Mouse (Mus musculus): Measurements from ENCODE around the gene Ankrd63. TPM values are rescaled to one million over a fixed set of nuclear protein-coding genes. Genes with fewer than 3 reads are reported as not detected.

Ankrd63 gene
- polyA plus RNA-seq, 1 experiment from 2014 or later: not detected

- Histone ChIP-seq H3K27ac (no peak overlapping the region), H3K9me3 (no peaks in the 10 kb centered on the region), H3K4me3 (no peak overlapping the region), H3K36me3 (no peaks in the 10 kb centered on the region), H3K27me3 (replicated peaks) (peaks cover 78% of the 10 kb centered on the region), H3K4me2 (replicated peaks) (no peak overlapping the region), H3K4me1 (peaks cover 18% of the 10 kb centered on the region), H3K9ac (no peak overlapping the region)
- WGBS: 43% methylated on average over 7 of the region's 7 CpGs
- ATAC-seq (ENCODE audit: low FRiP score, low read depth): no peak
Observed at GRCm38 (mm10) chr2:118697955-118698354, 5.8 kb downstream of the Ankrd63 start.

- Histone ChIP-seq H3K9me3 (no peaks in the 10 kb centered on the region), H3K27me3 (replicated peaks) (peaks cover 72% of the 10 kb centered on the region), H3K4me1 (peaks cover 12% of the 10 kb centered on the region), H3K27ac (no peak overlapping the region), H3K4me2 (replicated peaks) (no peak overlapping the region), H3K36me3 (no peaks in the 10 kb centered on the region), H3K9ac (no peak overlapping the region), H3K4me3 (no peak overlapping the region)
- ATAC-seq (ENCODE audit: low FRiP score, low read depth): no peak
- WGBS: 56% methylated on average over 5 of the region's 5 CpGs
Observed at GRCm38 (mm10) chr2:118697311-118697877, 6.4 kb downstream of the Ankrd63 start.

GRCm38 (mm10) chr2:118696451-118697308 lies 7.1 kb downstream of the Ankrd63 start:
- Histone ChIP-seq H3K9ac (no peak overlapping the region), H3K27ac (no peak overlapping the region), H3K27me3 (replicated peaks) (peaks cover 65% of the 10 kb centered on the region), H3K4me3 (no peak overlapping the region), H3K4me2 (replicated peaks) (no peak overlapping the region), H3K9me3 (no peaks in the 10 kb centered on the region), H3K4me1 (peaks cover 11% of the 10 kb centered on the region), H3K36me3 (no peaks in the 10 kb centered on the region)
- WGBS: 47% methylated on average over 21 of the region's 21 CpGs
- no peak for ATAC-seq (ENCODE audit: low FRiP score, low read depth)

GRCm38 (mm10) chr2:118695677-118696232 lies 8.0 kb downstream of the Ankrd63 start:
- WGBS: 26% methylated on average over 11 of the region's 11 CpGs
- Histone ChIP-seq H3K4me1 (peaks cover 7% of the 10 kb centered on the region), H3K27me3 (replicated peaks) (peaks cover 56% of the 10 kb centered on the region), H3K27ac (no peak overlapping the region), H3K4me3 (no peak overlapping the region), H3K9me3 (no peaks in the 10 kb centered on the region), H3K9ac (no peak overlapping the region), H3K4me2 (replicated peaks) (0 out of 2 replicates have a peak overlapping the region, but pooled peaks have one; percentile 10), H3K36me3 (no peaks in the 10 kb centered on the region)
- peak; percentile 16; the same call in 1 of the 2 replicates for ATAC-seq (ENCODE audit: low FRiP score, low read depth)

GRCm38 (mm10) chr2:118693370-118693966 lies 10.3 kb downstream of the Ankrd63 start:
- H3K4me1 ChIP-seq: 0 out of 2 replicates have a peak, but pooled peaks cover 3% of the 10 kb centered on the region
- no peak overlapping the region for H3K27ac ChIP-seq
- peaks cover 43% of the 10 kb centered on the region for H3K27me3 ChIP-seq (replicated peaks)
- H3K4me2 ChIP-seq (replicated peaks): no peak overlapping the region
- no peaks in the 10 kb centered on the region for H3K36me3 ChIP-seq
- no peak overlapping the region for H3K4me3 ChIP-seq
- H3K9me3 ChIP-seq: no peaks in the 10 kb centered on the region
- no peak; the same call in 1 of the 2 replicates for ATAC-seq (ENCODE audit: low FRiP score, low read depth)
- no peak overlapping the region for H3K9ac ChIP-seq
- WGBS: 84% methylated on average over 19 of the region's 19 CpGs

- Histone ChIP-seq H3K27ac (no peak overlapping the region), H3K4me2 (replicated peaks) (no peak overlapping the region), H3K27me3 (replicated peaks) (peaks cover 15% of the 10 kb centered on the region), H3K4me1 (no peaks in the 10 kb centered on the region), H3K9ac (no peak overlapping the region), H3K4me3 (no peak overlapping the region), H3K36me3 (no peaks in the 10 kb centered on the region), H3K9me3 (no peaks in the 10 kb centered on the region)
- WGBS: 81% methylated on average over 10 of the region's 10 CpGs
- no peak for ATAC-seq (ENCODE audit: low FRiP score, low read depth)
Observed at GRCm38 (mm10) chr2:118689875-118690274, 13.9 kb downstream of the Ankrd63 start.

- no peak for ATAC-seq (ENCODE audit: low FRiP score, low read depth)
Observed at GRCm38 (mm10) chr2:118687791-118688190, 16.0 kb downstream of the Ankrd63 start.

GRCm38 (mm10) chr2:118686693-118687092 lies 17.1 kb downstream of the Ankrd63 start:
- H3K27me3 ChIP-seq (replicated peaks): peaks cover 5% of the 10 kb centered on the region; the same call in 1 of the 2 replicates
- ATAC-seq (ENCODE audit: low FRiP score, low read depth): no peak
- H3K4me1 ChIP-seq: no peaks in the 10 kb centered on the region
- H3K4me3 ChIP-seq: no peak overlapping the region
- no peaks in the 10 kb centered on the region for H3K36me3 ChIP-seq
- H3K27ac ChIP-seq: no peak overlapping the region
- H3K9ac ChIP-seq: no peak overlapping the region
- WGBS: 79% methylated on average over 8 of the region's 8 CpGs
- no peak overlapping the region for H3K4me2 ChIP-seq (replicated peaks)
- H3K9me3 ChIP-seq: no peaks in the 10 kb centered on the region

More at GRCm38 (mm10) chr2:118687791-118688190, 16.0 kb downstream of the Ankrd63 start:
- H3K4me1 ChIP-seq: no peaks in the 10 kb centered on the region
- 95% methylated on average over 3 of the region's 3 CpGs for WGBS
- H3K4me2 ChIP-seq (replicated peaks): no peak overlapping the region
- H3K27me3 ChIP-seq (replicated peaks): peaks cover 5% of the 10 kb centered on the region; the same call in 1 of the 2 replicates
- no peak overlapping the region for H3K9ac ChIP-seq
- H3K36me3 ChIP-seq: no peaks in the 10 kb centered on the region
- no peak overlapping the region for H3K4me3 ChIP-seq
- H3K27ac ChIP-seq: no peak overlapping the region
- H3K9me3 ChIP-seq: no peaks in the 10 kb centered on the region

- no peak for ATAC-seq (ENCODE audit: low FRiP score, low read depth)
- no peaks in the 10 kb centered on the region for H3K36me3 ChIP-seq
- WGBS: 86% methylated on average over 4 of the region's 4 CpGs
- H3K27me3 ChIP-seq (replicated peaks): peaks cover 5% of the 10 kb centered on the region; the same call in 1 of the 2 replicates
- H3K4me2 ChIP-seq (replicated peaks): no peak overlapping the region
- H3K9ac ChIP-seq: no peak overlapping the region
- H3K4me1 ChIP-seq: no peaks in the 10 kb centered on the region
- no peaks in the 10 kb centered on the region for H3K9me3 ChIP-seq
- H3K27ac ChIP-seq: no peak overlapping the region
- H3K4me3 ChIP-seq: no peak overlapping the region
Observed at GRCm38 (mm10) chr2:118685088-118685487, 18.7 kb downstream of the Ankrd63 start.

- Histone ChIP-seq H3K4me3 (no peak overlapping the region), H3K4me1 (peaks cover 1% of the 10 kb centered on the region; the same call in 1 of the 2 replicates), H3K27me3 (replicated peaks) (peaks cover 24% of the 10 kb centered on the region), H3K36me3 (no peaks in the 10 kb centered on the region), H3K9ac (no peak overlapping the region), H3K27ac (no peak overlapping the region), H3K4me2 (replicated peaks) (no peak overlapping the region), H3K9me3 (no peaks in the 10 kb centered on the region)
- WGBS: 51% methylated on average over 8 of the region's 8 CpGs
- no peak for ATAC-seq (ENCODE audit: low FRiP score, low read depth)
Observed at GRCm38 (mm10) chr2:118682544-118683260, 21.1 kb downstream of the Ankrd63 start.

- Histone ChIP-seq H3K36me3 (no peaks in the 10 kb centered on the region), H3K9me3 (no peaks in the 10 kb centered on the region), H3K9ac (no peak overlapping the region), H3K4me2 (replicated peaks) (no peak overlapping the region), H3K27ac (no peak overlapping the region), H3K27me3 (replicated peaks) (peaks cover 41% of the 10 kb centered on the region), H3K4me3 (no peak overlapping the region), H3K4me1 (peaks cover 12% of the 10 kb centered on the region)
- no peak for ATAC-seq (ENCODE audit: low FRiP score, low read depth)
- 94% methylated on average over 6 of the region's 6 CpGs for WGBS
Observed at GRCm38 (mm10) chr2:118680926-118681325, 22.8 kb downstream of the Ankrd63 start.

All from neural tube, embryonic 12.5 days (tissue).